Mouse (Mus musculus) forebrain, embryonic 13.5 days (tissue): Measurements from ENCODE around the gene 4930564D02Rik. TPM values are rescaled to one million over a fixed set of nuclear protein-coding genes. Genes with fewer than 3 reads are reported as not detected.

Experiments used
- ATAC-seq: fragments of 200-750 bp; cut with Nextera tagmentation; 2 replicates; pipeline ENCODE4 v1.8.0; 2017
- H3K27ac ChIP-seq: fragments of 300-500 bp; sonication (generic); 2 replicates; pipeline ENCODE4 v1.5.1; 2015; ENCODE audit warnings: inconsistent platforms, mild to moderate bottlenecking, moderate library complexity
- H3K27me3 ChIP-seq: fragments of 300-500 bp; sonication (generic); 2 replicates; pipeline ENCODE4 v1.6.1; 2015; ENCODE audit warnings: mild to moderate bottlenecking, inconsistent platforms
- H3K36me3 ChIP-seq: fragments of 300-500 bp; sonication (generic); 2 replicates; pipeline ENCODE4 v1.6.1; 2015; ENCODE audit warnings: mild to moderate bottlenecking, inconsistent platforms; ENCODE audit not compliant: poor library complexity, severe bottlenecking
- H3K4me1 ChIP-seq: fragments of 300-500 bp; sonication (generic); 2 replicates; pipeline ENCODE4 v1.6.1; 2015; ENCODE audit warnings: inconsistent platforms
- H3K4me2 ChIP-seq: fragments of 300-500 bp; sonication (generic); 2 replicates; pipeline ENCODE4 v1.6.1; 2015; ENCODE audit warnings: inconsistent platforms, mild to moderate bottlenecking, moderate library complexity
- H3K4me3 ChIP-seq: fragments of 300-500 bp; sonication (generic); 2 replicates; pipeline ENCODE4 v1.5.1; 2015; ENCODE audit warnings: mild to moderate bottlenecking, inconsistent platforms
- H3K9ac ChIP-seq: fragments of 300-500 bp; sonication (generic); 2 replicates; pipeline ENCODE4 v1.6.1; 2015; ENCODE audit warnings: mild to moderate bottlenecking, inconsistent platforms
- H3K9me3 ChIP-seq: fragments of 300-500 bp; sonication (generic); replicated peaks from 2 replicates; pipeline ENCODE4 v1.6.1; 2016; ENCODE audit warnings: inconsistent platforms
- WGBS: fragments of 180-500 bp; shearing (Covaris S2); methylation state at CpG from one replicate; pipeline ENCODE4 v1.1.7; 2015; 5-methylcytosine and 5-hydroxymethylcytosine counted together
- polyA plus RNA-seq: library from polyadenylated mRNA; unstranded; fragments of >200 nt; fragmentation: Nextera tagmentation; extraction: Ambion mirVana; gene quantifications from 2 replicates; pipeline ENCODE4 v1.2.1, GENCODE M21; 2015

Gene 4930564D02Rik
- polyA plus RNA-seq, 1 experiment from 2014 or later = not detected

- no peaks in the 10 kb centered on the region for H3K27me3 ChIP-seq
- H3K4me2 ChIP-seq = no peak overlapping the region
- H3K9me3 ChIP-seq = no peaks in the 10 kb centered on the region
- H3K4me3 ChIP-seq = no peak overlapping the region
- H3K36me3 ChIP-seq = no peaks in the 10 kb centered on the region
- no peaks in the 10 kb centered on the region for H3K4me1 ChIP-seq
- no peak for ATAC-seq
- H3K27ac ChIP-seq = no peak overlapping the region
- 56% methylated on average over 11 of the region's 11 CpGs for WGBS
- H3K9ac ChIP-seq = no peak overlapping the region
Measured at GRCm38 (mm10) chr3:105092721-105093505, 26.3 kb downstream of the 4930564D02Rik start.

DNA sequence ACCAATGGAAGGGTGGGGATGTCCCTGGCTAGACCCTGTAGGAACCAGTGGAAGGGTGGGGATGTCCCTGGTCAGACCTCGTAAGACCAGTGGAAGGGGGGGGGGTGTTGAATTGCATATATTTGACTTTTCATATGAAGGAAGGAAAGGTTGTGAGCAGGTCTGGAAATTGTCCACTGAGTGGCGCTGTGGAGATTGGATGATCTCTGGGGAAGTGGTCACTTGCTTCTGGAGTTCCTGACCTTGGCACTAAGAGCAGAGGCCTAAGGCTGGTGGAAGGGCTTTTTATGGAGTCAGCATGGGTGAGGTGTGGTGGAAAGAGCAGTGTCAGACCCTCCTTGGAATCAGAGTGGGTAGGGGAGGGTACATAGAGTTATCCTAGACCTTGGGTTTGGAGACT lies 27.8 kb downstream of the 4930564D02Rik start:
- Histone ChIP-seq H3K27me3 (no peaks in the 10 kb centered on the region), H3K4me2 (no peak overlapping the region), H3K4me3 (no peak overlapping the region), H3K9me3 (no peaks in the 10 kb centered on the region), H3K27ac (no peak overlapping the region), H3K36me3 (no peaks in the 10 kb centered on the region), H3K4me1 (peaks cover 1% of the 10 kb centered on the region), H3K9ac (no peak overlapping the region)
- WGBS = 64% methylated on average over 2 of the region's 2 CpGs
- no peak for ATAC-seq

- Histone ChIP-seq H3K9ac (no peak overlapping the region), H3K4me1 (peaks cover 7% of the 10 kb centered on the region), H3K36me3 (no peaks in the 10 kb centered on the region), H3K9me3 (no peaks in the 10 kb centered on the region), H3K4me2 (no peak overlapping the region), H3K4me3 (no peak overlapping the region), H3K27ac (no peak overlapping the region), H3K27me3 (no peaks in the 10 kb centered on the region)
- no peak for ATAC-seq
- WGBS = 83% methylated on average over 5 of the region's 5 CpGs
Measured at GRCm38 (mm10) chr3:105095026-105095425, 28.4 kb downstream of the 4930564D02Rik start.

- no peak for ATAC-seq
- Histone ChIP-seq H3K4me3 (no peak overlapping the region), H3K4me2 (no peak overlapping the region), H3K4me1 (peaks cover 11% of the 10 kb centered on the region), H3K9ac (no peak overlapping the region), H3K27ac (no peak overlapping the region), H3K9me3 (no peaks in the 10 kb centered on the region), H3K36me3 (no peaks in the 10 kb centered on the region), H3K27me3 (no peaks in the 10 kb centered on the region)
- WGBS = 77% methylated on average over 4 of the region's 4 CpGs
Measured at GRCm38 (mm10) chr3:105097581-105097980, 30.9 kb downstream of the 4930564D02Rik start.

GRCm38 (mm10) chr3:105099526-105100269 lies 33.1 kb downstream of the 4930564D02Rik start:
- no peak for ATAC-seq
- no peak overlapping the region for H3K4me2 ChIP-seq
- no peaks in the 10 kb centered on the region for H3K36me3 ChIP-seq
- H3K27ac ChIP-seq = peak overlapping the region; percentile 20; the same call in 1 of the 2 replicates
- H3K9me3 ChIP-seq = no peaks in the 10 kb centered on the region
- H3K4me3 ChIP-seq = no peak overlapping the region
- H3K9ac ChIP-seq = no peak overlapping the region
- WGBS = 11% methylated on average over 15 of the region's 15 CpGs
- H3K4me1 ChIP-seq = peaks cover 11% of the 10 kb centered on the region
- H3K27me3 ChIP-seq = no peaks in the 10 kb centered on the region

GRCm38 (mm10) chr3:105100270-105100589 lies 33.6 kb downstream of the 4930564D02Rik start:
- H3K9me3 ChIP-seq = no peaks in the 10 kb centered on the region
- H3K36me3 ChIP-seq = no peaks in the 10 kb centered on the region
- H3K4me3 ChIP-seq = no peak overlapping the region
- H3K9ac ChIP-seq = no peak overlapping the region; the same call in 1 of the 2 replicates
- peaks cover 11% of the 10 kb centered on the region for H3K4me1 ChIP-seq
- H3K27me3 ChIP-seq = no peaks in the 10 kb centered on the region
- 24% methylated on average over 4 of the region's 4 CpGs for WGBS
- H3K4me2 ChIP-seq = no peak overlapping the region
- ATAC-seq = no peak
- no peak overlapping the region for H3K27ac ChIP-seq

DNA sequence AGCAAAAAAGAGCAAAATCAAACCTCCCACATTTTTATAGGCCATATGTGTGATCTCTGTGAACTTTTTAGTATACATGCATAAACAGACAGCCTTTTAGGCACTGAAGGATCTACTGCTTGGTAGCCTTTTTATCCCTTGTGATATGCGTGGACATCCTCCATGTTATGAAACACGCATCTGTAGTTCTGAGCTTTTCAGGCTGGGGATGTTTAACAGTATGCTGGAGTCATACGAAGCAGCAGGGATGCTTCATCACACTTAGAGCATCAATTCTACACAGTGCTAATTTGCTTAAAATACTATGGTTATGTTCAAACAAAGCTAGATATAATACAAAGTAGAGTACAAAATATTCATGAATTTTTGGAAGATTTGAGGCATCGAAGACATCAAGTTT lies 39.2 kb downstream of the 4930564D02Rik start:
- Histone ChIP-seq H3K9ac (no peak overlapping the region), H3K9me3 (no peaks in the 10 kb centered on the region), H3K36me3 (no peaks in the 10 kb centered on the region), H3K27ac (no peak overlapping the region), H3K4me2 (no peak overlapping the region), H3K4me3 (no peak overlapping the region), H3K4me1 (0 out of 2 replicates have a peak, but pooled peaks cover 5% of the 10 kb centered on the region), H3K27me3 (no peaks in the 10 kb centered on the region)
- WGBS = 86% methylated on average over 4 of the region's 4 CpGs
- ATAC-seq = no peak

- no peaks in the 10 kb centered on the region for H3K9me3 ChIP-seq
- no peak overlapping the region for H3K4me3 ChIP-seq
- no peak overlapping the region for H3K27ac ChIP-seq
- H3K36me3 ChIP-seq = no peaks in the 10 kb centered on the region
- no peak for ATAC-seq
- WGBS = 89% methylated on average over 4 of the region's 4 CpGs
- no peaks in the 10 kb centered on the region for H3K27me3 ChIP-seq
- no peaks in the 10 kb centered on the region for H3K4me1 ChIP-seq
- H3K9ac ChIP-seq = no peak overlapping the region
- H3K4me2 ChIP-seq = no peak overlapping the region
Measured at GRCm38 (mm10) chr3:105113859-105114258, 47.2 kb downstream of the 4930564D02Rik start.

- 22% methylated on average over 2 of the region's 2 CpGs for WGBS
- Histone ChIP-seq H3K4me3 (no peak overlapping the region), H3K9ac (no peak overlapping the region), H3K9me3 (no peaks in the 10 kb centered on the region), H3K36me3 (no peaks in the 10 kb centered on the region), H3K27me3 (no peaks in the 10 kb centered on the region), H3K4me2 (no peak overlapping the region), H3K4me1 (no peaks in the 10 kb centered on the region), H3K27ac (no peak overlapping the region)
- ATAC-seq = peak; percentile 57; the same call in 1 of the 2 replicates
Measured at GRCm38 (mm10) chr3:105114269-105114668, 47.6 kb downstream of the 4930564D02Rik start.

- Histone ChIP-seq H3K27ac (no peak overlapping the region), H3K4me3 (no peak overlapping the region), H3K36me3 (no peaks in the 10 kb centered on the region), H3K4me1 (no peaks in the 10 kb centered on the region), H3K9me3 (no peaks in the 10 kb centered on the region), H3K27me3 (no peaks in the 10 kb centered on the region), H3K9ac (no peak overlapping the region), H3K4me2 (no peak overlapping the region)
- WGBS = 86% methylated on average over 4 of the region's 4 CpGs
- ATAC-seq = no peak
Measured at GRCm38 (mm10) chr3:105116596-105116995, 50.0 kb downstream of the 4930564D02Rik start.

DNA sequence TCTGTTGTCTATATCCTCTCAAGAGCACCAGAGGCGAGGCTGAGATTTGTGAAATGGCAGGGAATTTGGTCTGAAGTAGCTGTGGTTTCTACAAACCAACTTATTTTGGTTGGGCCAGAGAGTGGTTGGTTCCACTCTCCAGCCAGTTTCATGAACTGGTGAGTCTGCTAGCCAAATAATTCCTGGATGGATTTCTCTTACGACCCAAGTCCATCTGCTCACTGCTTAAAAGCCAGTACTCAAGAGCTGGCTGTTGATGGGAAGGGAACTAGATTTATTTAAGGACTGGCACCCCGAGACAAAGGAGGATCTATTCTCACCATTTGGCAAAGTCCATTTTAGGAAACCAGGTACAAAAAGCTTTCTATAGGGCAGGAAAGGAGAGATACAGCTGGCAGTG lies 57.1 kb downstream of the 4930564D02Rik start:
- Histone ChIP-seq H3K4me1 (peaks cover 4% of the 10 kb centered on the region), H3K9me3 (no peaks in the 10 kb centered on the region), H3K27ac (no peak overlapping the region), H3K4me2 (no peak overlapping the region), H3K9ac (no peak overlapping the region), H3K27me3 (no peaks in the 10 kb centered on the region), H3K36me3 (no peaks in the 10 kb centered on the region), H3K4me3 (no peak overlapping the region)
- no peak for ATAC-seq
- WGBS = 81% methylated on average over 3 of the region's 3 CpGs

DNA sequence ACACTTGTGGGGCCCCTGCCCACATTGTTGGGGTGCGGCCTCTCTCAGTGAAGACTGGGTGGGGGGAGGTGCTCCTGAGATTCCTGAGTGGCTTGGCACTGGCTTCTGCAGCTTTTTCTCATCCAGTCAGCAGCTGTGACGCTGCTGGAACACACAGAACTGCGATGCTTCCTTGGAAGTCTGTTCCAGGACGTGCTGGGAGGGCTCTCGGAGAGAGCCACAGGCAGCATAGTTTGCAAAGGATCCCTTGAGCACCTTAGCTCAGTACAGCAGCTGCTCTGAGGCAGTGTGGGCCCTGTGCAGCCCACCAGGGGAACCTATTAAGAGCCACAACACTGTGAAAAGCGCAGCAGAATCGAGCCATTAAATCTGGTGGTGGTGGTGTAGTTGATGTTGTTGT lies 61.2 kb downstream of the 4930564D02Rik start:
- H3K4me3 ChIP-seq = no peak overlapping the region
- H3K27ac ChIP-seq = no peak overlapping the region
- peaks cover 4% of the 10 kb centered on the region for H3K4me1 ChIP-seq
- H3K27me3 ChIP-seq = no peaks in the 10 kb centered on the region
- no peak overlapping the region for H3K9ac ChIP-seq
- no peak for ATAC-seq
- H3K9me3 ChIP-seq = 0 out of 2 replicates have a peak, but pooled peaks cover 3% of the 10 kb centered on the region
- no peaks in the 10 kb centered on the region for H3K36me3 ChIP-seq
- 56% methylated on average over 7 of the region's 7 CpGs for WGBS
- no peak overlapping the region for H3K4me2 ChIP-seq
